Mouse (Mus musculus) cerebellum, adult 2 months (tissue): ENCODE data around the gene Celf1. TPM values are rescaled to one million over a fixed set of nuclear protein-coding genes. Genes with fewer than 3 reads are reported as not detected.

Experiments
- DNase-seq, 2 experiments: peaks; one replicate each; pipeline ENCODE4 v3.0.0; 2021
- H3K27ac ChIP-seq: fragments of 200-500 bp; 2 replicates; pipeline ENCODE4 v1.5.1; 2012; ENCODE audit warnings: low read length, control low read depth, inconsistent platforms; ENCODE audit not compliant: insufficient read depth
- H3K27me3 ChIP-seq: fragments of 200-500 bp; 2 replicates; pipeline ENCODE4 v1.6.1; 2012; ENCODE audit warnings: inconsistent platforms, mild to moderate bottlenecking, low read length, moderate library complexity; ENCODE audit not compliant: control insufficient read depth, insufficient read depth
- H3K4me1 ChIP-seq: fragments of 200-500 bp; 2 replicates; pipeline ENCODE4 v1.6.1; 2011; ENCODE audit warnings: low read length; ENCODE audit not compliant: control insufficient read depth, insufficient read depth
- H3K4me3 ChIP-seq: fragments of 200-500 bp; replicated peaks from 2 replicates; pipeline ENCODE3; 2011; ENCODE audit warnings: mild to moderate bottlenecking, low read depth, low read length, control low read depth; ENCODE audit not compliant: insufficient read depth
- CTCF ChIP-seq: fragments of 200-500 bp; IDR thresholded peaks from 2 replicates; pipeline ENCODE4 v1.5.1; 2011; ENCODE audit warnings: low read depth, mild to moderate bottlenecking, control low read depth, low read length, moderate library complexity, borderline replicate concordance; ENCODE audit not compliant: insufficient read depth
- POLR2A ChIP-seq: fragments of 200-500 bp; IDR thresholded peaks from 2 replicates; pipeline ENCODE4 v1.6.1; 2011; ENCODE audit warnings: low read length, control low read depth, borderline replicate concordance; ENCODE audit not compliant: insufficient read depth
- WGBS: fragments of 180-500 bp; shearing (Covaris S2); methylation state at CpG from one replicate; pipeline ENCODE4 v1.1.7; 2018; 5-methylcytosine and 5-hydroxymethylcytosine counted together
- polyA plus RNA-seq: library from polyadenylated mRNA; depleted of rRNA; stranded (reverse); fragments of >200 nt; gene quantifications from 2 replicates; pipeline ENCODE4 v1.2.3, GENCODE M21; 2012

The Celf1 gene
- polyA plus RNA-seq, 1 experiment, result 91.1 TPM

- no peaks in the 10 kb centered on the region for H3K4me1 ChIP-seq
- TF ChIP-seq CTCF, result no peak
- H3K4me3 ChIP-seq, result no peak overlapping the region
- H3K27ac ChIP-seq, result no peak overlapping the region
- DNase-seq, result no peak
- WGBS, result 87% methylated on average over 13 of the region's 13 CpGs
- no peaks in the 10 kb centered on the region for H3K27me3 ChIP-seq
Measured at GRCm38 (mm10) chr2:90928566-90928965, 11.6 kb upstream of the Celf1 start.

- H3K4me1 ChIP-seq, result no peaks in the 10 kb centered on the region
- no peak overlapping the region for H3K4me3 ChIP-seq
- WGBS, result 90% methylated on average over 8 of the region's 8 CpGs
- H3K27ac ChIP-seq, result no peak overlapping the region
- no peaks in the 10 kb centered on the region for H3K27me3 ChIP-seq
- TF ChIP-seq POLR2A, result no peak
- TF ChIP-seq CTCF, result no peak
- DNase-seq, result no peak
Measured at GRCm38 (mm10) chr2:90931829-90932228, 8.4 kb upstream of the Celf1 start.

- H3K27ac ChIP-seq, result no peak overlapping the region
- H3K4me3 ChIP-seq, result no peak overlapping the region
- no peak for DNase-seq
- H3K4me1 ChIP-seq, result no peaks in the 10 kb centered on the region
- WGBS, result 66% methylated on average over 2 of the region's 2 CpGs
- no peak for TF ChIP-seq CTCF
- no peaks in the 10 kb centered on the region for H3K27me3 ChIP-seq
Measured at GRCm38 (mm10) chr2:90932273-90932672, 7.9 kb upstream of the Celf1 start.

GRCm38 (mm10) chr2:90938362-90938761, 1.8 kb upstream of the Celf1 start:
- no peak for DNase-seq

GRCm38 (mm10) chr2:90939750-90940149, 432 bp upstream of the Celf1 start:
- 35% methylated on average over 8 of the region's 8 CpGs for WGBS
- no peak for DNase-seq

More at GRCm38 (mm10) chr2:90938362-90938761, 1.8 kb upstream of the Celf1 start:
- H3K4me3 ChIP-seq, result no peak overlapping the region
- H3K27ac ChIP-seq, result no peak overlapping the region
- H3K27me3 ChIP-seq, result no peaks in the 10 kb centered on the region
- no peaks in the 10 kb centered on the region; the same call in 1 of the 2 replicates for H3K4me1 ChIP-seq
- WGBS, result 73% methylated on average over 3 of the region's 3 CpGs
- TF ChIP-seq POLR2A (no peak), CTCF (no peak)

GRCm38 (mm10) chr2:90941744-90942143, 1.6 kb downstream of the Celf1 start:
- peak overlapping the region; percentile 97 for H3K4me3 ChIP-seq
- WGBS, result 4% methylated on average over 2 of the region's 2 CpGs
- no peak for DNase-seq
- no peaks in the 10 kb centered on the region; the same call in 1 of the 2 replicates for H3K4me1 ChIP-seq
- no peaks in the 10 kb centered on the region for H3K27me3 ChIP-seq
- no peak overlapping the region for H3K27ac ChIP-seq
- TF ChIP-seq CTCF, result no peak
- TF ChIP-seq POLR2A, result no peak

More at GRCm38 (mm10) chr2:90939750-90940149, 432 bp upstream of the Celf1 start:
- TF ChIP-seq POLR2A (no peak), CTCF (no peak)
- H3K4me3 ChIP-seq, result peak overlapping the region; percentile 62
- no peaks in the 10 kb centered on the region for H3K27me3 ChIP-seq
- no peaks in the 10 kb centered on the region; the same call in 1 of the 2 replicates for H3K4me1 ChIP-seq
- peak overlapping the region; percentile 49 for H3K27ac ChIP-seq

- WGBS, result 68% methylated on average over 5 of the region's 5 CpGs
- H3K27ac ChIP-seq, result no peak overlapping the region
- no peak for DNase-seq
- TF ChIP-seq CTCF (no peak), POLR2A (no peak)
- peaks cover 7% of the 10 kb centered on the region for H3K4me1 ChIP-seq
- H3K4me3 ChIP-seq, result no peak overlapping the region
- no peaks in the 10 kb centered on the region for H3K27me3 ChIP-seq
Measured at GRCm38 (mm10) chr2:90950149-90950548, 10.0 kb downstream of the Celf1 start.

GRCm38 (mm10) chr2:90950582-90951194, 10.5 kb downstream of the Celf1 start:
- Histone ChIP-seq H3K4me3 (no peak overlapping the region), H3K27ac (peak overlapping the region; percentile 17), H3K27me3 (no peaks in the 10 kb centered on the region), H3K4me1 (peaks cover 7% of the 10 kb centered on the region)
- no peak for DNase-seq
- TF ChIP-seq CTCF, result no peak
- TF ChIP-seq POLR2A, result no peak

GRCm38 (mm10) chr2:90953461-90953860, 13.3 kb downstream of the Celf1 start:
- Histone ChIP-seq H3K27me3 (no peaks in the 10 kb centered on the region), H3K27ac (no peak overlapping the region), H3K4me1 (peaks cover 7% of the 10 kb centered on the region), H3K4me3 (no peak overlapping the region)
- TF ChIP-seq CTCF (no peak), POLR2A (no peak)
- DNase-seq, result no peak
- 49% methylated on average over 3 of the region's 3 CpGs for WGBS
